Mouse (Mus musculus) stomach, postnatal 0 days (tissue): ENCODE measurements around the gene Ccnd3. TPM values are rescaled to one million over a fixed set of nuclear protein-coding genes. Genes with fewer than 3 reads are reported as not detected.
"Not testable (repeated sequence)": the region's sequence is repeated elsewhere in the genome, so short reads cannot be mapped to it uniquely, and the experiment has no call there.

Source experiments
- ATAC-seq: fragments of 200-750 bp; cut with Nextera tagmentation; 2 replicates; pipeline ENCODE4 v1.8.0; 2017; ENCODE audit not compliant: low FRiP score, low TSS enrichment
- DNase-seq: peaks from one replicate; pipeline ENCODE4 v3.0.0-alpha.2; 2016; ENCODE audit warnings: low spot score
- H3K27ac ChIP-seq: fragments of 300-500 bp; sonication (generic); replicated peaks from 2 replicates; pipeline ENCODE4 v1.5.1; 2014; ENCODE audit warnings: mild to moderate bottlenecking, control low read depth
- H3K27me3 ChIP-seq: fragments of 300-500 bp; sonication (generic); 2 replicates; pipeline ENCODE4 v1.6.1; 2014; ENCODE audit warnings: low read length; ENCODE audit not compliant: control insufficient read depth, insufficient read depth
- H3K36me3 ChIP-seq: fragments of 300-500 bp; sonication (generic); 2 replicates; pipeline ENCODE4 v1.6.1; 2014; ENCODE audit warnings: low read length, mixed read lengths; ENCODE audit not compliant: control insufficient read depth, insufficient read depth
- H3K4me1 ChIP-seq: fragments of 300-500 bp; sonication (generic); replicated peaks from 2 replicates; pipeline ENCODE4 v1.6.1; 2014; ENCODE audit warnings: antibody characterized with exemption; ENCODE audit not compliant: control insufficient read depth, insufficient read depth
- H3K4me2 ChIP-seq: fragments of 300-500 bp; sonication (generic); replicated peaks from 2 replicates; pipeline ENCODE4 v1.6.1; 2014; ENCODE audit warnings: low read depth, mild to moderate bottlenecking, control low read depth, moderate library complexity
- H3K4me3 ChIP-seq: fragments of 300-500 bp; sonication (generic); 2 replicates; pipeline ENCODE4 v1.5.1; 2014; ENCODE audit warnings: low read depth, low read length, control low read depth
- H3K9ac ChIP-seq: fragments of 300-500 bp; sonication (generic); 2 replicates; pipeline ENCODE4 v1.6.1; 2014; ENCODE audit warnings: mild to moderate bottlenecking, low read length, control low read depth, mixed read lengths
- H3K9me3 ChIP-seq: fragments of 300-500 bp; sonication (generic); 2 replicates; pipeline ENCODE4 v1.6.1; 2016; ENCODE audit warnings: low read length; ENCODE audit not compliant: control insufficient read depth
- CTCF ChIP-seq: IDR thresholded peaks from 2 replicates; pipeline ENCODE4 v1.5.1; 2016; ENCODE audit warnings: antibody characterized with exemption, low read depth, mild to moderate bottlenecking, moderate library complexity
- EP300 ChIP-seq: optimal IDR thresholded peaks from 2 replicates; pipeline ENCODE3; 2016; ENCODE audit warnings: antibody characterized with exemption
- WGBS: fragments of 180-500 bp; shearing (Covaris S2); extraction: QIAGEN DNeasy Blood & Tissue Kit; methylation state at CpG from one replicate; pipeline ENCODE4 v1.1.7; 2014; 5-methylcytosine and 5-hydroxymethylcytosine counted together
- polyA plus RNA-seq: library from polyadenylated mRNA; unstranded; fragments of >200 nt; fragmentation: Nextera tagmentation; extraction: Ambion mirVana; gene quantifications from 2 replicates; pipeline ENCODE4 v1.2.1, GENCODE M21; 2015

Gene Ccnd3
- polyA plus RNA-seq, 1 experiment from 2014 or later = 219 TPM

DNA sequence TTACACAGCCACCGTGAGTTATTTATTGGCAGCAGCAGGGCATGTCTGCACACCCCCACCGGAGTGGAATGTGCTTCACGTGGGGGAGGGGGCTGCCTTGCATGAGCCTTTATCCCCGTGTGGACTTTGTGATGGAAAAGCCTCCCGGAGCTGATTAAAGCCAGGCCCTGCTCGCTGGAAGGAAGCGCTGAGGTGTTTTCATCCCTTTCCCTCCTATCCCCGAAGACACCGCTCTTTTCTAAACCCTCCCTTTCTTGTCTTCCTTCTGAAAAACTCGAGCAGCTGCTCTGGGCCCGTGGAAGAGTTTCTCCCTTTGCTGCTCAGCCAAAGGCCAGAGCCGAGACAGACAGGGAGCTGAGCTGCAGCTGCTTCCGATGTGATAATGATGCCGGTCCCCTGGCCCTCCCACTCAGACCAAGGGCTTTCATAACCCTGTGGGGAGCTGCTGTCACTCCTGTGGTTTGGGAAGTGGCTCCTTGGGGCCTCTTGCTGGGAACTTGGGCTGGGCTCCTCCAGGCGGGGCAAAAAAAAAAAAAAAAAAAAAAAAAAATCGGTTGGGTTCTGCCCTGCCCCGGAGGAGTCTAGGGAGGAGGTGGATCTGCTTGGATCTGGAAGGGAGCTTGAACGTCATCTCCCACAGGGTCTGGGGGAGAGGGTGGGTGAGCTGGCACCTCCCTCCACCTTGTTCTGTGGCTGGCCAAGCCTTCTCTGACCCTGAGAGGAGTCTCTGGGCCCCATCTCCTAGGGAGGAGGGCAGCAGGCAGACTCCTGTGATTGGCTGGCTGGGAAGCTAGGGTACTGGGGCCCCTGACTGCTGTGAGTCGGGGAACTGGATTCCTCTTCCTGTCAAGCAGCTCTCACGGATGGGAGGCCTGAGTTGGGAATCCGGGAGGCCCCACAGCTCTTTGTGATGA is 90.7 kb downstream of the Ccnd3 start:
- peaks cover 7% of the 10 kb centered on the region; the same call in 1 of the 2 replicates for H3K36me3 ChIP-seq
- 2% methylated on average over 21 of the region's 21 CpGs for WGBS
- peak overlapping the region; percentile 79 for H3K4me3 ChIP-seq
- H3K27ac ChIP-seq = peak overlapping the region; percentile 95
- DNase-seq (peak; percentile 61), ATAC-seq (peak; percentile 50)
- H3K27me3 ChIP-seq = no peaks in the 10 kb centered on the region
- TF ChIP-seq CTCF (no peak), EP300 (peak; percentile 74)
- peak overlapping the region; percentile 87 for H3K4me2 ChIP-seq
- H3K4me1 ChIP-seq = peaks cover 14% of the 10 kb centered on the region; the same call in 1 of the 2 replicates
- H3K9ac ChIP-seq = peak overlapping the region; percentile 83
- H3K9me3 ChIP-seq = no peaks in the 10 kb centered on the region

DNA sequence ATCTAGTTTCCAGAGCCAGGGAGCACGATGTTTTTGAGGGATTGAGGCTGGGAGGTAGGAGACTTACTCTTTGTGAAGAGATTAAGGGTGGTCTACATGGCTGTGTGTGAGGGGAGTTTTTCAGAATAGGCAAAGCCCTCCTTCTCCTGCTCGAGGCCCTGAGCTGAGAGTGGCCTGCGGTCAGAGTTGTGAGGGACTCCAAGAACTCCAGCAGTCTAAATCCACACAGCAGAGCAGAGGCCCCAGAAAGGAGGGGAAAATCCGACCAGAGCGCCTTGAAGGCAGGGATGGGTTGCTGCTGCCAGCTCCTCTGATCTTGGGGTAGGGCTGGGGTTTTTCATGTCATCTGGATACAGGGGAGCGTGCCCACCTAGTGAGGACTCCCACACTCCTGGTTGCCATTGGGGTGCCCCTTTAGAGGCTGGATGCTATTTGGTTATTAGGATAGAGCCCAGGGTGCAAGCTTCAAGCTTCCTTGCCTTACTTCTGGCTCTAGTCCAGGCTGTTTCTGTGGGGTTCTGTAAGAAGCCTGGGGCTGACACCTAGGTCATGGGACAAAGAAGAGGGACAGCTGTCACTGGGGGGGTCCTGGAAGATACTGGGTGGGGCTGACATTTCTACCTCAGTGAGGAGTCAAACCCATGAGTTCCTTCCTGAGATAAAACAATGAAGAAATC is 91.4 kb downstream of the Ccnd3 start:
- Histone ChIP-seq H3K9ac (peak overlapping the region; percentile 83), H3K4me1 (peaks cover 14% of the 10 kb centered on the region; the same call in 1 of the 2 replicates), H3K4me2 (peak overlapping the region; percentile 87), H3K27ac (peak overlapping the region; percentile 95), H3K27me3 (no peaks in the 10 kb centered on the region), H3K9me3 (no peaks in the 10 kb centered on the region), H3K4me3 (peak overlapping the region; percentile 79), H3K36me3 (peaks cover 12% of the 10 kb centered on the region; the same call in 1 of the 2 replicates)
- no peak for ATAC-seq
- 28% methylated on average over 6 of the region's 6 CpGs for WGBS
- no peak for DNase-seq
- TF ChIP-seq CTCF = no peak
- no peak for TF ChIP-seq EP300

DNA sequence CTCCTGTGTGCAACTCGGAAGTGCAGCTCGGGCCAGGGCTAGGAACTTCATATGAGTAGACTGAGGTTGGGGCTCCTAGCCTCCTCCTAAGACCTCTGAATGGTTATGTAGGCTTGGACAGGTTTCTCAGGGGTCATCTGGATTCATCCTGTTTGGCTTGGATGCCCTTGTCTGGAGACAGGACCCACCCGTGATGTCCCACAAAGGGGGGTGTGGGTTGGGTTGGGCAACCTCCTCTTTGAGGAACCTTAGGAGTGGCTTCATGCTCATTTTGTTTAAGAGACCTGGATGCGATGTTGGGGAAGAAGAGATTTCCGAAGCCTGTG is 92.0 kb downstream of the Ccnd3 start:
- DNase-seq (no peak), ATAC-seq (no peak)
- Histone ChIP-seq H3K9ac (peak overlapping the region; percentile 83), H3K4me3 (peak overlapping the region; percentile 79), H3K27me3 (no peaks in the 10 kb centered on the region), H3K4me2 (peak overlapping the region; percentile 87), H3K27ac (peak overlapping the region; percentile 95), H3K9me3 (no peaks in the 10 kb centered on the region), H3K4me1 (peaks cover 14% of the 10 kb centered on the region; the same call in 1 of the 2 replicates), H3K36me3 (peaks cover 17% of the 10 kb centered on the region)
- WGBS = 29% methylated on average over 5 of the region's 5 CpGs
- TF ChIP-seq CTCF (no peak), EP300 (no peak)

DNA sequence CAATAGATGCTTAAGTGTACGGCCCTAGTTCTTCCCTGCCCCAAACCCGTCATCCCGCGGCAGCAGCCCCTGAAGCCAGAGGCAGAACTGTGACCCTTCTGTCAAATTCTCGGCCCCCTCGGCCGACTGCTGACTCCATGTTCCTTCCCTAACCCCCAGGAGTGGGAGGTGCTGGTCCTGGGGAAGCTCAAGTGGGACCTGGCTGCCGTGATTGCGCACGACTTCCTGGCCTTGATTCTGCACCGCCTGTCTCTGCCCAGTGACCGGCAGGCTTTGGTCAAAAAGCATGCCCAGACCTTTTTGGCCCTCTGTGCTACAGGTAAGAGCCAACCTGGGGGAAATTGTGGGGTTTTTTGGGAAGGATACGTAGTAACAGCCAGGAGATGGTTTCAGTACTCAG is 92.4 kb downstream of the Ccnd3 start:
- Histone ChIP-seq H3K9me3 (no peaks in the 10 kb centered on the region), H3K4me2 (peak overlapping the region; percentile 87), H3K4me1 (peaks cover 14% of the 10 kb centered on the region; the same call in 1 of the 2 replicates), H3K36me3 (peaks cover 20% of the 10 kb centered on the region), H3K27ac (peak overlapping the region; percentile 95), H3K9ac (peak overlapping the region; percentile 83; the same call in 1 of the 2 replicates), H3K4me3 (peak overlapping the region; percentile 79), H3K27me3 (no peaks in the 10 kb centered on the region)
- ATAC-seq (no peak), DNase-seq (peak; percentile 15)
- 50% methylated on average over 13 of the region's 13 CpGs for WGBS
- TF ChIP-seq CTCF (no peak), EP300 (no peak)

DNA sequence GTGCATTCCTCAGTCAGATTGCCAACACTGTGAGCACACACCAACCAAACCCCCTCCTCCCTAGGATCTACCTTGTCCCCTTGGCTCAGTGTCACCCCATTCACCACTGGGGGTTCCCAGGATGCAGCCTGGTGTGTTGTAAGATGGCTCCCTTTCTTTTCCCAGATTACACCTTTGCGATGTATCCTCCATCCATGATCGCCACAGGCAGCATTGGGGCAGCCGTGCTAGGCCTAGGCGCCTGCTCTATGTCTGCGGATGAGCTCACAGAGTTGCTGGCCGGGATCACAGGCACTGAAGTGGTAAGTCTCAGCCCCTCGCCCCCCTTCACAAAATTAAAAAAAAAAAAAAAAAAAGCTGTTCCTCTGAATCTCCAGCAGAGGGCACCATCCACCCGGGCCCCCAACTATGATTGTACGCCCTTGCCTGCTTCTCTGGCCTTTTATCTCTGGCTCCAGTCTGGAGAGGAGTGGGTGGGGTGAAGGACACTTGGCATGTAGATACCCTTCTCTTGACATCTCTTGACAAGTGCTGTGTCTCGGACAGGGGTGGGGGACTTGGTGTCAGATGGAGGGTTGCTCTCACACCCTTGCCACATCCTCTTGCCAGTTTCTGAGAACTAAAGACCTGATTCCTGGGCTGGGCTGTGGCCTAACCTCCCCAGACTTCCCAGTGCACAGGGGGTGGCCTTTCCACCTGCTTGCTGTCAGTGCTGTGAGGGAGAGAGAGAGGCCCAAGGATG is 93.2 kb downstream of the Ccnd3 start:
- Histone ChIP-seq H3K27me3 (no peaks in the 10 kb centered on the region), H3K36me3 (peaks cover 24% of the 10 kb centered on the region), H3K9ac (peak overlapping the region; percentile 83; the same call in 1 of the 2 replicates), H3K4me1 (peaks cover 14% of the 10 kb centered on the region; the same call in 1 of the 2 replicates), H3K4me3 (no peak overlapping the region), H3K27ac (peak overlapping the region; percentile 95), H3K9me3 (no peaks in the 10 kb centered on the region), H3K4me2 (peak overlapping the region; percentile 87)
- DNase-seq (peak; percentile 51), ATAC-seq (no peak)
- TF ChIP-seq CTCF = peak; percentile 82
- TF ChIP-seq EP300 = no peak
- 19% methylated on average over 10 of the region's 10 CpGs for WGBS

DNA sequence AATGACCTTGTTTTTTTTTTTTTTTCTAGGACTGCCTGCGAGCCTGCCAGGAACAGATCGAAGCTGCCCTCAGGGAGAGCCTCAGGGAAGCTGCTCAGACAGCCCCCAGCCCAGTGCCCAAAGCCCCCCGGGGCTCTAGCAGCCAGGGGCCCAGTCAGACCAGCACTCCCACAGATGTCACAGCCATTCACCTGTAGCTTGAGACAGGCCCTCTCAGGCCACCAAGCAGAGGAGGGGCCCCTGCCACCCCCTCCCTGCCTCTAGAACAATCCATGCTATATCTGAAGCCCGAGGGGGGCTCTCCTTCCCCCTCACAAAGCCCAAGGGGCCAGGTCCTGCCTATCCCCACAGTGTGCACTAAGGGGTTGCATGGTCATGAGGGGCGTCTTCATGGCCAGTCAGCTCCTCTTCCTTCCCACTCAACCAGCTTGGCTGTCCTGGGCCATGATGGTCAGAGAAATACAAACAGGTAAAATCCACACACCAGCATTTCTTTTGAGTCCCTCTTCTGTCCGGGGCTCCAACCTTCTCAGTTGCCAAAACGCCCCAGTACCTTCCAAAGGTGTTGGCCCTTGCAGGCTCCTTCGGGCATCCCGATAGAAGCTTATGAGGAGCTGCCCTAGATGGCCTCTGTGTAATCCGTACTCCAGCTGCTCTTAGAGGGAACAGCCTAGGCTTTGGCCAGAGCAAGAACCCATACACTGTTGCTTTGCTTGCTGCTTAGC is 93.9 kb downstream of the Ccnd3 start:
- 84% methylated on average over 8 of the region's 10 CpGs for WGBS
- not testable (repeated sequence) for H3K9ac ChIP-seq, ATAC-seq, DNase-seq, H3K9me3 ChIP-seq, H3K27ac ChIP-seq, H3K4me3 ChIP-seq, H3K4me2 ChIP-seq, H3K27me3 ChIP-seq
- H3K4me1 ChIP-seq = peaks cover 14% of the 10 kb centered on the region; the same call in 1 of the 2 replicates
- peaks cover 24% of the 10 kb centered on the region for H3K36me3 ChIP-seq
